Mouse (Mus musculus): ENCODE measurements around the gene Eif4h. TPM values are rescaled to one million over a fixed set of nuclear protein-coding genes. Genes with fewer than 3 reads are reported as not detected.
A peak's percentile ranks its signal among the peaks of the same experiment; 100 is the strongest.

The Eif4h gene
- total and polyA plus RNA-seq, 2 experiments from 2014 or later = 304 to 489 TPM

DNA sequence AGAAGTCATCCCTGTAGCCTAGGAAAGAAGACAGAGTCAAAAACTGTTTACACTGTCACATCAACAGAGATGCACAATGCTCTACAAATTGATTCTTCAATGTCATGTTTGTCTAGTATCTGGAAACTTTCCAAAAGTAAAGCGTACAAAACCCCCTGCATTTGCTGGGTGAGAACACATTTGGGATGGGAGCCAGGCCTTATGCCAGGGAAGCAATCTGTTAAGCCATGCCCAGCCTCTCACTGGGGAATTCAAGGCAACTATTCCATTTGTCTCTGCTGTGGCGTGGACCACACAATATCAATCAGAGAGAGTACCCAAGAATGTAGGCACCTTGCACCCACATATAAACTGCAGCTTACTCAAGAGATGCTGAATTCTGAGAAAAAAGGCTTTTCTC is 17.2 kb downstream of the Eif4h start:
- no peaks in the 10 kb centered on the region for H3K4me1 ChIP-seq (ENCODE audit: insufficient read depth, low read length)
- WGBS = 30% methylated on average over 2 of the region's 2 CpGs
- H3K27ac ChIP-seq = no peak overlapping the region
- no peak overlapping the region for H3K9ac ChIP-seq (replicated peaks; ENCODE audit: low read length)
- peak; percentile 80 for DNase-seq (ENCODE audit: low spot score)
- H3K27me3 ChIP-seq (ENCODE audit: insufficient read depth, low read length) = no peaks in the 10 kb centered on the region
- no peak overlapping the region for H3K4me3 ChIP-seq (ENCODE audit: low read length)
- H3K36me3 ChIP-seq (ENCODE audit: insufficient read depth, low read length) = peaks cover 77% of the 10 kb centered on the region
- no peak for TF ChIP-seq CTCF (IDR thresholded peaks at IDR 0.05; ENCODE audit: low read depth)
- H3K9me3 ChIP-seq (ENCODE audit: low read length) = no peaks in the 10 kb centered on the region
- H3K4me2 ChIP-seq (ENCODE audit: low read depth, low read length) = no peak overlapping the region
- ATAC-seq = no peak

DNA sequence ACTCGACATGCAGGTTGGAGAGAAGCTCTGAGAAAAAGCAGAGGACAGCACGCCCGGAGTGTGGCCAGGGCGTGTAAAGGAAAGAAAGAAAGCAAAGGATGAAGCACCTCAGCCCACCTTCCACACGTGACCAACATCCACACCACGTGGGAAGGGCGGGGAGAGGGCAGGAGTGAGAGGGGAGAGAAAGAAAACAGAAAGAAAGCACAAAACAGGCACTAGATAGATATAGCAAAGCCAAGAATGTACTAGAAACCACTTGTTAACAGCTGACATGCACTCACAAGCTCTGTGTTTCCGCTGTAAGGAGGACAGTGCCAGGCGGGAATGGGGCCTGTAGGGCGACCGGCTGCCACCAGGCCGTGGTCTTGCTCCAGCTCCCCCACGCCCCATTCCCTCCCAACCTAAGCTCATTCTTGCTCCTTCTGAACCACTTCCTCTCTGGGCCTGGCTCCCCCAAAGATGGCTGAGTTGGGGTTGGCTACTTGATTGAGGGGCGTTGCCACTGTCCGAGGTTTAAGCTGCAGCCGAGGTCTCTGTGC is 18.1 kb downstream of the Eif4h start:
- Histone ChIP-seq H3K4me2 (ENCODE audit: low read depth, low read length) (no peak overlapping the region), H3K4me1 (ENCODE audit: insufficient read depth, low read length) (no peaks in the 10 kb centered on the region), H3K4me3 (ENCODE audit: low read length) (no peak overlapping the region), H3K36me3 (ENCODE audit: insufficient read depth, low read length) (peaks cover 69% of the 10 kb centered on the region), H3K27me3 (ENCODE audit: insufficient read depth, low read length) (no peaks in the 10 kb centered on the region), H3K9ac (replicated peaks; ENCODE audit: low read length) (no peak overlapping the region), H3K27ac (no peak overlapping the region), H3K9me3 (ENCODE audit: low read length) (no peaks in the 10 kb centered on the region)
- 91% methylated on average over 16 of the region's 16 CpGs for WGBS
- ATAC-seq = no peak
- no peak for DNase-seq (ENCODE audit: low spot score)
- TF ChIP-seq CTCF (IDR thresholded peaks at IDR 0.05; ENCODE audit: low read depth) = no peak

DNA sequence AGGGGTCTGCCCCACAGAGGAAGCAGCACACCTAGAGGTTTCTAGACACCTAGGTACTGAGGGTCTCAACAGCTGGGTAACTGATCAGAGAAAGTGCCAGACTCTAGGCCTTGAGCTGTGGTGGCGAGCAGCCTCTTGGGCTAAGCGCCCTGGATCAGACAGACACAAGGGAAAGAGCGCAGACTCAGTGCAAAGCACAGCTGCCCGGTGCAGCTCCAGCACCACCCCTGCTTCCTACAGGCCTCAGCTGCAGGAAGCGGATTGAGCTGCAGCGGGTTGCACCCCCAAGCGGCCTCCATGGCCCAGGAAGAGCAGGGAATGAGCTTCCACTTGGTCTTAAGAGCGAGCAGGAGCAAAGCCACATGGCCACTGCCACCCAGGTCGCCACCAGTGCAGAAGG is 18.8 kb downstream of the Eif4h start:
- no peak for ATAC-seq
- WGBS = 95% methylated on average over 9 of the region's 9 CpGs
- Histone ChIP-seq H3K9ac (replicated peaks; ENCODE audit: low read length) (no peak overlapping the region), H3K36me3 (ENCODE audit: insufficient read depth, low read length) (peaks cover 62% of the 10 kb centered on the region), H3K9me3 (ENCODE audit: low read length) (no peaks in the 10 kb centered on the region), H3K4me3 (ENCODE audit: low read length) (no peak overlapping the region), H3K4me2 (ENCODE audit: low read depth, low read length) (no peak overlapping the region), H3K27me3 (ENCODE audit: insufficient read depth, low read length) (no peaks in the 10 kb centered on the region), H3K27ac (no peak overlapping the region), H3K4me1 (ENCODE audit: insufficient read depth, low read length) (no peaks in the 10 kb centered on the region)
- no peak for TF ChIP-seq CTCF (IDR thresholded peaks at IDR 0.05; ENCODE audit: low read depth)
- DNase-seq (ENCODE audit: low spot score) = no peak

DNA sequence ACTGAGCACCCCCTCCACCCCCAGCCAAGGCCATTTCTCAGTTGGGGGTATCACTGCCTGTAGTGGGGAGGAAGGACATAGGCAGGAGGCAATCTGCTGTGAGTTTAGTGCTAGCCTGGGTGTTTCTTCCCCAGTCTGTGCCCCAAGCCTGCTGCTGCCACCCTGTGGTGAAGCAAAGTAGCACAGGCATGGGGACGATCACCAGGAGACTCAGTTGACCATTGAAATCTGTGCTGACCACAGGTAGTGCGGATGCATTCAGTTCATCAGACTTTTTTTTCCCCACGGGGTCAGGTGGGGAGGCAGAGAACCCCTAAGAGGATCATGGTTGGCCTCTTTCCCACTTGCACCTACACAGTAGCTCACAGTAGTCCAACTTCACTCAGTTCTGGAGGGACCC is 22.2 kb downstream of the Eif4h start:
- Histone ChIP-seq H3K27me3 (ENCODE audit: insufficient read depth, low read length) (no peaks in the 10 kb centered on the region), H3K36me3 (ENCODE audit: insufficient read depth, low read length) (peaks cover 30% of the 10 kb centered on the region), H3K9me3 (ENCODE audit: low read length) (no peaks in the 10 kb centered on the region), H3K9ac (replicated peaks; ENCODE audit: low read length) (no peak overlapping the region), H3K4me2 (ENCODE audit: low read depth, low read length) (no peak overlapping the region), H3K4me1 (ENCODE audit: insufficient read depth, low read length) (no peaks in the 10 kb centered on the region), H3K4me3 (ENCODE audit: low read length) (no peak overlapping the region), H3K27ac (no peak overlapping the region)
- ATAC-seq (no peak), DNase-seq (ENCODE audit: low spot score) (peak; percentile 18)
- TF ChIP-seq CTCF (IDR thresholded peaks at IDR 0.05; ENCODE audit: low read depth) = peak; percentile 83
- 55% methylated on average over 3 of the region's 3 CpGs for WGBS

DNA sequence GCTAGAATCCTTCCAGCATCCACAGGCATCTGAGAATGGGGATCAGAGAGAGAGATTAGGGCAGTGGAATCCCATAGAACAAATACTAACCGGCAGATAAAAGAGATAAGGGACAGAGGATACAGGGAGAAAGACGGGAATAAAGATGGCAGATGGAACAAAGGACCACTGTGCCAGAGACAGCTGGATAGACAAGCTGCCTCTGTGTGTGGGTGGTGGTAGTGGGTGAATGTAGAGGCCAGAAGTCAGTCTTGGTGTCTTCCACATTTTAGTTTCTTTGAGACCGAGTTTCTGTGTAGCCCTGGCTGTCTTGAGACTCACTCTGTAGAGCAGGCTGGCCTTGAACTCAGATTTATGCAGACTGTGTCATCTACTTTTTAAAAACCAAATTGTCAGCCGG is 23.5 kb downstream of the Eif4h start:
- Histone ChIP-seq H3K9me3 (ENCODE audit: low read length) (no peaks in the 10 kb centered on the region), H3K9ac (replicated peaks; ENCODE audit: low read length) (no peak overlapping the region), H3K4me2 (ENCODE audit: low read depth, low read length) (no peak overlapping the region), H3K36me3 (ENCODE audit: insufficient read depth, low read length) (peaks cover 22% of the 10 kb centered on the region), H3K27ac (no peak overlapping the region), H3K27me3 (ENCODE audit: insufficient read depth, low read length) (no peaks in the 10 kb centered on the region), H3K4me3 (ENCODE audit: low read length) (no peak overlapping the region), H3K4me1 (ENCODE audit: insufficient read depth, low read length) (no peaks in the 10 kb centered on the region)
- no peak for ATAC-seq
- no peak for DNase-seq (ENCODE audit: low spot score)
- 60% methylated on average over 4 of the region's 4 CpGs for WGBS
- TF ChIP-seq CTCF (IDR thresholded peaks at IDR 0.05; ENCODE audit: low read depth) = no peak

DNA sequence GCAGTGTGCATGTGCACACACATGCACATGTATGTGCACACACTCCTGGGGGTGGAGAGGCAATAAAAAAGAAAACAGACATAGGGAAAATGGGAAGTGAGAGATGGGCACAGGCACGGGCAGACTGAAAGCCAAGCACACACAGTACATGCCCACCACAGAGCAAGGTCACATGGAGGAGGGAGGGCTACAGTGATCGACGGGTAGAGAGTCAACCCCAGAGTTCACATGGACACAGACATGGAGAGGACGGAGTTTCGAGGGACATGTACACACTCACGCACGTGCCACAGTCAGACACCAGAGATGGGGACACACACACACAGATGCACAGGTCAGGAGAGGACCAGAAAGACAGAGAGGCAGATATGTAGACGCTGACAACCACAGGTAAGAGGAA is 23.9 kb downstream of the Eif4h start:
- no peak overlapping the region for H3K4me3 ChIP-seq (ENCODE audit: low read length)
- no peaks in the 10 kb centered on the region for H3K4me1 ChIP-seq (ENCODE audit: insufficient read depth, low read length)
- no peak for TF ChIP-seq CTCF (IDR thresholded peaks at IDR 0.05; ENCODE audit: low read depth)
- H3K4me2 ChIP-seq (ENCODE audit: low read depth, low read length) = no peak overlapping the region
- peaks cover 18% of the 10 kb centered on the region for H3K36me3 ChIP-seq (ENCODE audit: insufficient read depth, low read length)
- ATAC-seq (no peak), DNase-seq (ENCODE audit: low spot score) (no peak)
- no peak overlapping the region for H3K27ac ChIP-seq
- H3K9ac ChIP-seq (replicated peaks; ENCODE audit: low read length) = no peak overlapping the region
- 85% methylated on average over 8 of the region's 8 CpGs for WGBS
- no peaks in the 10 kb centered on the region for H3K27me3 ChIP-seq (ENCODE audit: insufficient read depth, low read length)
- no peaks in the 10 kb centered on the region for H3K9me3 ChIP-seq (ENCODE audit: low read length)

DNA sequence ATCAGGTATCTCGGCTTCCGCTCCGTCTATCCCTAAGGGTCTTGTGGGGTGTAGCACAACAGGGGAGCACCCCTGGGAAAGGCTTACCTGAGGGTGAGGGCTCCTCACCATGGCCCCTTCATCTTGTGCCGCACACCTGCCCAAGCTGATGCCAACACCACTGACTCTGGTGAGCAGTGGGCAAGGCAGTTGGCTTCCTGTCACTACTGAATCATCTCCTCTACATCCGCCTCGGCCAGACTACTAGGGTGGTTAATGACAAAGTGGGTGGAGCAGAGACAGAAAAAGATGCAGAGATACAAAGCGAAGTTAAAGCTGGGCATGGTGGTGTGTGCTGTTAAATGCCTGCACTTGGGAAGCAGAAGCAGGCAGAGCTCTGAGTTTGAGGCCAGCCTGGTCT is 24.5 kb downstream of the Eif4h start, which contains the start of gene Lat2:
Gene Lat2 (minus strand): TSS at position 224 of the 400 bp plus-strand sequence.
- DNase-seq (ENCODE audit: low spot score) = no peak
- H3K4me1 ChIP-seq (ENCODE audit: insufficient read depth, low read length) = no peaks in the 10 kb centered on the region
- WGBS = 86% methylated on average over 7 of the region's 7 CpGs
- H3K9me3 ChIP-seq (ENCODE audit: low read length) = no peaks in the 10 kb centered on the region
- H3K4me2 ChIP-seq (ENCODE audit: low read depth, low read length) = no peak within 1 kb of the TSS
- H3K27me3 ChIP-seq (ENCODE audit: insufficient read depth, low read length) = no peaks in the 10 kb centered on the region
- no peak within 1 kb of the TSS for H3K9ac ChIP-seq (replicated peaks; ENCODE audit: low read length)
- no peak for ATAC-seq
- no peak within 1 kb of the TSS for H3K27ac ChIP-seq
- TF ChIP-seq CTCF (IDR thresholded peaks at IDR 0.05; ENCODE audit: low read depth) = no peak
- no peak within 1 kb of the TSS for H3K4me3 ChIP-seq (ENCODE audit: low read length)
- peaks cover 12% of the 10 kb centered on the region for H3K36me3 ChIP-seq (ENCODE audit: insufficient read depth, low read length)

Data from hindbrain, postnatal 0 days (tissue).